Mouse (Mus musculus) sigmoid colon, adult 10 weeks (tissue): Measurements from ENCODE around the gene Slc5a10. TPM values are rescaled to one million over a fixed set of nuclear protein-coding genes. Genes with fewer than 3 reads are reported as not detected.

ENCODE experiments used
- polyA plus RNA-seq: library from polyadenylated mRNA; stranded (reverse); fragments of 350-450 nt; fragmentation: Illumina TruSeq; extraction: RNeasy Lipid Tissue Mini Kit (QIAGEN cat#74804); gene quantifications from one replicate; pipeline ENCODE4 v1.2.3, GENCODE M21; 2014; ENCODE audit warnings: low read depth, low replicate concordance

The Slc5a10 gene
- not detected for polyA plus RNA-seq

GRCm38 (mm10) chr11:61720636-61721035 is at the start of gene Slc5a10:
Gene Slc5a10 (minus strand): TSS chr11:61720826.

GRCm38 (mm10) chr11:61761584-61762407 is 41.2 kb upstream of the Slc5a10 start, which contains the start of gene Prpsap2:
Gene Prpsap2 (minus strand): TSS chr11:61762088.

GRCm38 (mm10) chr11:61683907-61684731 is 36.5 kb downstream of the Slc5a10 start, which contains the start of gene Fam83g:
Gene Fam83g (plus strand): TSS chr11:61684091.

GRCm38 (mm10) chr11:61652686-61653447 is 67.8 kb downstream of the Slc5a10 start, which contains the start of gene Grap:
Gene Grap (plus strand): TSS chr11:61653265.

Other genes starting within 250 kb of the Slc5a10 start
- gene Mfap4, start 235.4 kb downstream of the Slc5a10 start, polyA plus RNA-seq: 2.0 TPM
- 0.91 TPM for gene Mapk7, start 226.4 kb downstream of the Slc5a10 start, polyA plus RNA-seq
- gene B9d1, start 215.7 kb downstream of the Slc5a10 start, polyA plus RNA-seq: not detected
- gene Epn2, start 141.1 kb downstream of the Slc5a10 start, polyA plus RNA-seq: 14.9 TPM
- gene Grap, start 67.6 kb downstream of the Slc5a10 start, polyA plus RNA-seq: 0.54 TPM
- 1.1 TPM for gene Fam83g, start 36.7 kb downstream of the Slc5a10 start, polyA plus RNA-seq
- gene Prpsap2, start 41.3 kb upstream of the Slc5a10 start, polyA plus RNA-seq: 55.6 TPM
- 30.4 TPM for gene Ulk2, start 134.2 kb upstream of the Slc5a10 start, polyA plus RNA-seq
- 41.2 TPM for gene Akap10, start 209.4 kb upstream of the Slc5a10 start, polyA plus RNA-seq
- 23.3 TPM for gene Specc1, start 235.9 kb upstream of the Slc5a10 start, polyA plus RNA-seq